Mouse (Mus musculus): ENCODE measurements around the gene Gng10. TPM values are rescaled to one million over a fixed set of nuclear protein-coding genes. Genes with fewer than 3 reads are reported as not detected.

The Gng10 gene
- total RNA-seq (2017) = 82.1 and 96.4 TPM in 2 replicates

DNA sequence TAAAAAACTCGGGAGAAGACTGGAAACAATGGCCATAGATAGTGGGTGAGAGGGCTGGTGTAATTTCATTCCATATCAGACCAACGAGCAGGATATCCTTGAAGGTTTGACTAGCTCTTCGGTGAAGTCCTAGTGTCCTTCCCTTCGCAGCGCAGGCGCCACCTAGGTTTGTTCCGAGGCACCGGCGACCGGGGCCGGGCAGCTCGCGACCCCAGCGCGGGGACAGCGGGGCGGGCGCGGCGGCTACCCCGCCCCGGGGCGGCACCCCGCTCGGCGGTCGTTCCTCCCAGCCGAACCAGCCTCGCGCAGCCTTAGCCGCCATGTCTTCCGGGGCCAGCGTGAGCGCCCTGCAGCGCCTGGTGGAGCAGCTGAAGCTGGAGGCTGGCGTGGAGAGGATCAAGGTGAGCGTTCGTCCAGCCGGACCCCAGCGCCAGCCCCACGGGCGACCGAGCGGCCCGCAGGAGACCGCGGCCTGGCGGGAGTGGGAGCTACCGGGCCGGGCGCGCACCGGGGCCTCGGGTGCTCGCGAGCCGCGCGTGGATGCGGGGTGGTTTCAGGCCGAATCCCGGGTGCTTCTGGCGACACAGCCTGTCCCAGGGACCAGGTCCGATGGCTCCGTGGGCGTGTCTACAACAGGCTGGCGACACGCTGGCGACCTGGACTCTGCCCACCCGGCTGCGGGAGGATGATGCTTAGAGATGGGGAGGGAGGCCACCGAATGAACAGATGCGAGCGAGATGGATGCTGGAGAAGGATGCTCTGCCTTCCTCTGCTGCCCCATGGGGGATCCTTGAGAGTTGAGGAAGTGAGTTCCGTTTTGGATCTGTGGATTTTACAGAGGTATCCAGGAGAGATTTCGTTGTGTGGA lies at the start of gene Gng10:
TSS of gene Gng10 (plus strand) at position 171 of the 868 bp plus-strand sequence.
- ATAC-seq (replicated peaks in 1 of 2; ENCODE audit: insufficient read depth in 1 of 2, low FRiP score in 2 of 2, low TSS enrichment in 1 of 2, low read depth in 1 of 2, poor library complexity in 2 of 2, severe bottlenecking in 2 of 2) = peak; percentile 23 to 66; a peak in 3 of 4 replicates

DNA sequence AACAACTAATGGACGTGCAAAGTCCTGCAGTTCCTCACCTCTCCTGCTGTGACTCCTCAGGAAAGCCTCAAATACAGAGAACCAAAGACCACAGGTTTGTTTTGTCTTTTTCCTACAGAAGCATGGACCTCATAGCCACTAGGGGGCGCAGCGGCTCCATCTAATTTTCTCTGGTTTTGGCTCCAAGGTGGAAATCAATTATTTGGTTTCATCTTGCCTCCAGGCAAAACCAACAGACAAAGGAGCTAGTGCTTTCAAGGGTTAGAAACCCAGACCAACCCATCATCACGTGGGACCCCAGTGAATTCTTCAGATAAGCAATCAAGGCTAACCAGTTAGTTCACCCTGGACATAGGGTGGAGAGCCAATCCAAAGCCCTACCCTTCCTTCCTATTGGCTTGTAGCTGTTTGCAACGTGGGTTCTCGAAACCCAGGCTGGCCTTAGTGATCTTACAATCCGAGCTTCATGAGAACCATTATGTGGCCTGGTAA lies 49.7 kb upstream of the Gng10 start:
- ATAC-seq (replicated peaks in 1 of 2; ENCODE audit: insufficient read depth in 1 of 2, low FRiP score in 2 of 2, low TSS enrichment in 1 of 2, low read depth in 1 of 2, poor library complexity in 2 of 2, severe bottlenecking in 2 of 2) = peak; percentile 42 to 72; a peak in 3 of 4 replicates

- peak; percentile 18 to 40; a peak in 1 of 4 replicates for ATAC-seq (replicated peaks in 1 of 2; ENCODE audit: insufficient read depth in 1 of 2, low FRiP score in 2 of 2, low TSS enrichment in 1 of 2, low read depth in 1 of 2, poor library complexity in 2 of 2, severe bottlenecking in 2 of 2)
These were observed 48.2 kb upstream of the Gng10 start, which contains the start of gene Ptgr1 for GRCm38 (mm10) chr4:58986540-58987190. Gene Ptgr1 (minus strand): TSS chr4:58987119.

DNA sequence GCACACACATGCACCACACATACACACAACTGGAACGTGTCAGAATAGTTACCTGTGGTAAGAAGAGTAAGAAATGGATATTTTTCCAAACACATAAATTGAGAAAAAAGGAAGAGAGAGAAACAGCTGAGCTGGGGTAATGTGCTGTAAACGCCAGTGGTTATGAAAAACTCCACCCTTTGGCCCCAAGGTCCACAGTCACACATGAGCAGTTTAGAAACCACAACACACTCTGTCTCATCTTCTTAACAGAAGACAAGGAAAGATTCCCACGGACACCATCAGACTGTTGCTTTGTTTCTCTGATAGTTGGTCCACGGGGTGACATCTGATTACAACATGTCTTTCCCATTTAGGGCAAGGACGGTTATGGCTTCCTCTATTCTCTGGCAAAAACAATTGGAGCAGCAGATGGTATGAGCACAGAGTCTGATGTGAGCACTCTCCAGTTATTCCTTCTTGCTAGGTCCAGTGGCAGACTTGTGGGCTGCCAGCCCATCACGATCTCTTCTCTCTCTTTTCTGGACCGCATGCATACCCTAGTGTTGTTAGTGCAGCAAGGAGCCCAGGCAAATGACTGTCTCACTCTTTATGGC lies 45.5 kb upstream of the Gng10 start:
- no peak for ATAC-seq (replicated peaks in 1 of 2; ENCODE audit: insufficient read depth in 1 of 2, low FRiP score in 2 of 2, low TSS enrichment in 1 of 2, low read depth in 1 of 2, poor library complexity in 2 of 2, severe bottlenecking in 2 of 2)

- ATAC-seq (replicated peaks in 1 of 2; ENCODE audit: insufficient read depth in 1 of 2, low FRiP score in 2 of 2, low TSS enrichment in 1 of 2, low read depth in 1 of 2, poor library complexity in 2 of 2, severe bottlenecking in 2 of 2) = no peak; a peak in 1 of 4 replicates
These were observed 44.1 kb upstream of the Gng10 start for GRCm38 (mm10) chr4:58990609-58991434.

DNA sequence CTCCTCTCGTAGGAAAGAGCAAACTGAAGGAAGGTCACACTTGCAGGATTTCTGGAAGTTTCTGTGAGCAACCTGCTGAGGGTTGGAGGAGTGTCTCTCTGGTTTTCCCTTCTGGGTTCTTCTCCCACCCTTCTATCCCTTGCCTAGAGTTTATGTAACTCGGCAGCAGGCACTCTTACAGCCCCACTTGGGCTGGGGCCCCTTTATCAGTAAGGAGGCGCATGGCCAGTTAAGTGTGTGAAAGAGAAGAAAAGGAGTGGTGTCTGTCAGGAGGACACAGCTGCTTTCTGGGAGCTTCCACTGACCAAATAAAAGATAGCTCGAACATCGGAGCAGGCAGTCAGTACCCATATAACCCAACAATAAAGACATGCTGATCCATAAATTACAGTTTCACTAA lies 42.7 kb upstream of the Gng10 start:
- ATAC-seq (replicated peaks in 1 of 2; ENCODE audit: insufficient read depth in 1 of 2, low FRiP score in 2 of 2, low TSS enrichment in 1 of 2, low read depth in 1 of 2, poor library complexity in 2 of 2, severe bottlenecking in 2 of 2) = no peak

DNA sequence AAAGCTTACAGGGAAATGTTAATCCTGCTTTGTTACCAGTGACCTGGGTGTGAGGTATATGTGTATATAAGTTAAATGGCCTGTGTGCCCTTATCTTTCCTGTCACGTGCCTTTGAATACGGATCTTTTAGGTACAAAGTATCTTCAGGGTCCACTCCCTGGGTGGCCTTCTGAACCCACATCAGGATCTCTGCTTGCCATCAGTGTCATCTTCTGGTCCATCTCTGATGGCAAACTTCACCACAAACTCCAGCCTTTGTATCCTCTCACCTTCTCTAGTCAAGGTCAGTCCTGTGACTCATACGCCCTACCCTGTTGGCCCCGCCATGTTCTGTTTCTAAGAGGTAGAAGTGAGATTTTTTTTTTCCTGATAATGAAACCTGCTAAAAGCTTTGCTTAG lies 40.1 kb upstream of the Gng10 start, which contains the start of gene Dnajc25:
TSS of gene Dnajc25 (plus strand) at position 301 of the 400 bp plus-strand sequence.
- ATAC-seq (replicated peaks in 1 of 2; ENCODE audit: insufficient read depth in 1 of 2, low FRiP score in 2 of 2, low TSS enrichment in 1 of 2, low read depth in 1 of 2, poor library complexity in 2 of 2, severe bottlenecking in 2 of 2) = no peak

DNA sequence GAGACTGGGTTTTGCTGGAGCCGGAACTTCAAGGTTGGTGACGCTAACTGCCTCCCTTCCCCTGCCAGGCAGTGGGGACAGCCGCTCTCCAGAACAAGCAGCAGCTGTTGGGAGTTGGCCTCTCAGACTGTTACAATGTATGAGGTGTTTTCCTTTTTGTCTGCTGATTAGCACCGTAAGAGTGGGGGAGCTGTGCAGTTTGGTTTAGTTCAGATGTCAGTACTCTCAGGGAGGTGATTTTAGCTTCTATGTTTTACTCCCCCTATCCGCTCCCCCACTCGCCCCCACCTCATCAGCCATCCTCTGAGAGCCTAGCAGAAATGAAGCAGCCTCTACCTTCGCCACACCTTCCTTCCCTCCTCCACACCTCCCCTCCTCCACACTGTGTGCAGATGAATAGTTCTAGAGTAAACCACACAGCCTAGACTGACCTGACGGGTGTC lies 39.6 kb upstream of the Gng10 start:
- no peak for ATAC-seq (replicated peaks in 1 of 2; ENCODE audit: insufficient read depth in 1 of 2, low FRiP score in 2 of 2, low TSS enrichment in 1 of 2, low read depth in 1 of 2, poor library complexity in 2 of 2, severe bottlenecking in 2 of 2)

DNA sequence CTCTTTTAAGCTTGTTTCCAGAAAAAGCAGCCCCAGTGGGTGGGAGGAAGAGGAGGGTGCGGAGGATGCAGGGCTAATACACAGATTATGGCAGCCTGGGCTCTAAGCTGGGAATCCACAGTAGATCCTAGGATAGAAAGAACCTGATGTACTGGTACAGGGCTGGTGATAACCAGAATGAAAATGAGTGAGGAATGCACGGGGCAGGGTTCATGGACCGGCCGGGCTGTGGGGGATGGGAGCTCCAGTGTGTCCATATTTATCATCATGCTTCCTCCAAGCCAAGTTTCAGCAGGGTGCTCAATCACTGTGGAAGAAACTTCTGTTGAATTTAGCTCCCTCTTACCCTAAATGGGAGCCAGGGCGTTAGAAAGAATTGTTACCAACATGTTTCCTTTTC lies 37.8 kb upstream of the Gng10 start:
- no peak for ATAC-seq (replicated peaks in 1 of 2; ENCODE audit: insufficient read depth in 1 of 2, low FRiP score in 2 of 2, low TSS enrichment in 1 of 2, low read depth in 1 of 2, poor library complexity in 2 of 2, severe bottlenecking in 2 of 2)

DNA sequence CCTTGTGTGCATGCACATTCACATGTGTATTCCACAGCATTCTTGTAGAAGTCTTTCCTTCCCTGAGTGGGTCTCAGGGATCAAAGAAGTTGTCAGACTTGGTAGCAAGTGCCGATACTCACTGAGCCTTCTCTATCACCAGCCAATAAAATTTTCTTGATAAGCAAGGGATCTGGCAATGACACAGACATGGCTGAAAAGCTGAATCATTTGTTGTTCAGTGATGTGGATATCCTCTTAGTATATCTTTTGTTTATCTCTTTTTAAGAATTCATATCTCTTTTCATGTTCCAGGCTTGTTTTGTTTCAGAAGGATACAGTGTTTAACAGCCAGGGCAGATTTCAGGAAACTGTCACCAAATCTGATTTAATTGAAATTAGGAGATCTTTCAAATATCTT lies 36.2 kb upstream of the Gng10 start:
- no peak for ATAC-seq (replicated peaks in 1 of 2; ENCODE audit: insufficient read depth in 1 of 2, low FRiP score in 2 of 2, low TSS enrichment in 1 of 2, low read depth in 1 of 2, poor library complexity in 2 of 2, severe bottlenecking in 2 of 2)

DNA sequence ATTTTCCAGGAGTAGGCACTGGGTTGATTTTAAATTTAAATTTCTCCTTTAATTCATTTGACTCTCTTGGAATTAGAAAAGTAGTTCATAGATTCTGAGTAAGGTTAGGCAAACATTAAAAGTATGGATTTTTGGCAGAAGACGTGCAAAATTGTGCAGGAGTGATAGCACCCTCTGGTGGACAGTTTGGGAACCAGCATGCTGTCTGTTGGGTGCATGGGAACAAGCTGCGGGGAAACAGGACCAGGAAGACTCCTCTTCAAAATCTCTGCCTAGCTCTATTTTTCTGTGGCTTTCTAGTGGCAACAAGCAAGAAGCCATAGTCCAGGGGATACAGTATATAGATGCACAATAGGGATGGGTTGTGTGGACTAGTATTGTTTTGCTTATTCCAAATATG lies 35.2 kb upstream of the Gng10 start:
- peak; percentile 46 to 60; a peak in 1 of 4 replicates for ATAC-seq (replicated peaks in 1 of 2; ENCODE audit: insufficient read depth in 1 of 2, low FRiP score in 2 of 2, low TSS enrichment in 1 of 2, low read depth in 1 of 2, poor library complexity in 2 of 2, severe bottlenecking in 2 of 2)

GRCm38 (mm10) chr4:59000614-59001013 lies 34.3 kb upstream of the Gng10 start:
- ATAC-seq (replicated peaks in 1 of 2; ENCODE audit: insufficient read depth in 1 of 2, low FRiP score in 2 of 2, low TSS enrichment in 1 of 2, low read depth in 1 of 2, poor library complexity in 2 of 2, severe bottlenecking in 2 of 2) = no peak

- peak; percentile 77 to 96 for ATAC-seq (replicated peaks in 1 of 2; ENCODE audit: insufficient read depth in 1 of 2, low FRiP score in 2 of 2, low TSS enrichment in 1 of 2, low read depth in 1 of 2, poor library complexity in 2 of 2, severe bottlenecking in 2 of 2)
These were observed 31.7 kb upstream of the Gng10 start, which contains the start of gene Gm20503 for GRCm38 (mm10) chr4:59002948-59003805. Gene Gm20503 (plus strand): TSS chr4:59003210.

GRCm38 (mm10) chr4:59003806-59004200 lies 31.1 kb upstream of the Gng10 start:
- ATAC-seq (replicated peaks in 1 of 2; ENCODE audit: insufficient read depth in 1 of 2, low FRiP score in 2 of 2, low TSS enrichment in 1 of 2, low read depth in 1 of 2, poor library complexity in 2 of 2, severe bottlenecking in 2 of 2) = no peak

GRCm38 (mm10) chr4:59006211-59006610 lies 28.7 kb upstream of the Gng10 start:
- ATAC-seq (replicated peaks in 1 of 2; ENCODE audit: insufficient read depth in 1 of 2, low FRiP score in 2 of 2, low TSS enrichment in 1 of 2, low read depth in 1 of 2, poor library complexity in 2 of 2, severe bottlenecking in 2 of 2) = no peak

GRCm38 (mm10) chr4:59007016-59007415 lies 27.9 kb upstream of the Gng10 start:
- no peak for ATAC-seq (replicated peaks in 1 of 2; ENCODE audit: insufficient read depth in 1 of 2, low FRiP score in 2 of 2, low TSS enrichment in 1 of 2, low read depth in 1 of 2, poor library complexity in 2 of 2, severe bottlenecking in 2 of 2)

All from hematopoietic stem cell, adult 5-6 weeks (primary cell).